In genomic region chr1:86522286-86522871, GRCm38 (mm10) we compare ENCODE assay signal across 8 mouse cellular contexts. TPM values are rescaled to one million over a fixed set of nuclear protein-coding genes. Genes with fewer than 3 reads are reported as not detected.
DNase-seq lines count a peak whose midpoint lies in the region; ATAC-seq and TF ChIP-seq lines count a peak whose summit lies in the region.

No protein-coding gene starts in this region.

- H3K4me1 ChIP-seq in ES-Bruce4 (ENCODE audit: control insufficient read depth, insufficient read depth, low read length) = peaks cover 4% of the 10 kb centered on the region
- H3K4me1 ChIP-seq in hindbrain, embryonic 11.5 days (replicated peaks; ENCODE audit: control insufficient read depth, insufficient read depth, low read length) = peaks cover 2% of the 10 kb centered on the region; the same call in 1 of the 2 replicates
- peaks cover 41% of the 10 kb centered on the region for H3K4me1 ChIP-seq in liver, embryonic 15.5 days (replicated peaks)
- H3K4me1 ChIP-seq in stomach, embryonic 15.5 days = peaks cover 18% of the 10 kb centered on the region

- peaks cover 5% of the 10 kb centered on the region for H3K36me3 ChIP-seq in ES-Bruce4 (ENCODE audit: control insufficient read depth, insufficient read depth, low read length, poor library complexity, severe bottlenecking)
- H3K36me3 ChIP-seq in hindbrain, embryonic 11.5 days (ENCODE audit: control insufficient read depth, insufficient read depth, low read length) = no peaks in the 10 kb centered on the region
- no peaks in the 10 kb centered on the region for H3K36me3 ChIP-seq in liver, embryonic 15.5 days (replicated peaks)
- no peaks in the 10 kb centered on the region for H3K36me3 ChIP-seq in stomach, embryonic 15.5 days

- 0 out of 2 replicates have a peak, but pooled peaks have one; percentile 45 for TF ChIP-seq EP300 in ES-Bruce4 (IDR thresholded peaks at IDR 0.05; ENCODE audit: insufficient read depth, low read depth, low read length)

- no peak overlapping the region for H3K4me2 ChIP-seq in hindbrain, embryonic 11.5 days (replicated peaks; ENCODE audit: low read depth, low read length)
- H3K4me2 ChIP-seq in liver, embryonic 15.5 days = no peak overlapping the region
- no peak overlapping the region for H3K4me2 ChIP-seq in stomach, embryonic 15.5 days

- DNase-seq in 3134 (ENCODE audit: extremely low read depth, insufficient read length, low spot score) = peak; percentile 91
- DNase-seq in fibroblast of lung, adult 2 months (ENCODE audit: low read depth) = peak; percentile 93
- no peak for DNase-seq in hindbrain, embryonic 11.5 days (ENCODE audit: low spot score)
- DNase-seq in natural killer cell, adult 2 months (ENCODE audit: low spot score in 2 of 2) = no peak
- no peak for DNase-seq in T-cell, adult 2 months (ENCODE audit: low spot score)

- no peak for TF ChIP-seq CTCF in ES-Bruce4 (IDR thresholded peaks at IDR 0.05; ENCODE audit: low read depth, low read length)

- no peaks in the 10 kb centered on the region for H3K27me3 ChIP-seq in ES-Bruce4 (ENCODE audit: control insufficient read depth, insufficient read depth, low read length, poor library complexity, severe bottlenecking)
- H3K27me3 ChIP-seq in hindbrain, embryonic 11.5 days (ENCODE audit: control insufficient read depth, insufficient read depth, low read length) = no peaks in the 10 kb centered on the region
- 0 out of 2 replicates have a peak, but pooled peaks cover 4% of the 10 kb centered on the region for H3K27me3 ChIP-seq in liver, embryonic 15.5 days
- no peaks in the 10 kb centered on the region for H3K27me3 ChIP-seq in stomach, embryonic 15.5 days (replicated peaks)

- peak overlapping the region; percentile 11 for H3K4me3 ChIP-seq in ES-Bruce4 (ENCODE audit: low read depth, low read length)
- no peak overlapping the region for H3K4me3 ChIP-seq in hindbrain, embryonic 11.5 days (ENCODE audit: low read depth, low read length)
- H3K4me3 ChIP-seq in liver, embryonic 15.5 days (replicated peaks) = no peak overlapping the region
- H3K4me3 ChIP-seq in stomach, embryonic 15.5 days (replicated peaks) = no peak overlapping the region

- H3K9me3 ChIP-seq in ES-Bruce4 (replicated peaks; ENCODE audit: control insufficient read depth, insufficient read depth, low read length, poor library complexity, severe bottlenecking) = no peaks in the 10 kb centered on the region
- no peaks in the 10 kb centered on the region for H3K9me3 ChIP-seq in hindbrain, embryonic 11.5 days (ENCODE audit: control insufficient read depth, low read length)
- H3K9me3 ChIP-seq in liver, embryonic 15.5 days (replicated peaks) = no peaks in the 10 kb centered on the region
- no peaks in the 10 kb centered on the region for H3K9me3 ChIP-seq in stomach, embryonic 15.5 days

- ATAC-seq in hindbrain, embryonic 11.5 days (ENCODE audit: low FRiP score) = no peak
- no peak for ATAC-seq in liver, embryonic 15.5 days (ENCODE audit: insufficient read depth)
- no peak for ATAC-seq in stomach, embryonic 15.5 days (ENCODE audit: insufficient read depth, low FRiP score, low read depth)

- H3K9ac ChIP-seq in ES-Bruce4 (ENCODE audit: low read depth, poor library complexity, severe bottlenecking) = peak overlapping the region; percentile 55
- peak overlapping the region; percentile 7; the same call in 1 of the 2 replicates for H3K9ac ChIP-seq in hindbrain, embryonic 11.5 days (ENCODE audit: low read depth, low read length)
- no peak overlapping the region for H3K9ac ChIP-seq in liver, embryonic 15.5 days
- no peak overlapping the region for H3K9ac ChIP-seq in stomach, embryonic 15.5 days

- WGBS in hindbrain, embryonic 11.5 days = 58% methylated on average over 7 of the region's 7 CpGs
- WGBS in liver, embryonic 15.5 days (ENCODE audit: insufficient replicate concordance) = 73% methylated on average over 7 of the region's 7 CpGs
- 56% methylated on average over 7 of the region's 7 CpGs for WGBS in stomach, embryonic 15.5 days

- no peak for TF ChIP-seq POLR2A in ES-Bruce4 (IDR thresholded peaks at IDR 0.05; ENCODE audit: insufficient read depth, low read length)

- H3K27ac ChIP-seq in ES-Bruce4 (ENCODE audit: insufficient read depth, low read length) = peak overlapping the region; percentile 63
- H3K27ac ChIP-seq in hindbrain, embryonic 11.5 days (ENCODE audit: low read depth, low read length) = no peak overlapping the region
- peak overlapping the region; percentile 33; the same call in 1 of the 2 replicates for H3K27ac ChIP-seq in liver, embryonic 15.5 days (replicated peaks)
- H3K27ac ChIP-seq in stomach, embryonic 15.5 days = peak overlapping the region; percentile 84

RNA-seq across cellular contexts. Expression of gene Ptma, which starts 4.1 kb away (rescaled TPM):
- 3,893 and 3,930 TPM in 2 replicates for polyA plus RNA-seq in ES-Bruce4 (2011; ENCODE audit: insufficient read depth, insufficient read length, low read depth, missing spikeins)
- 3,351 and 3,402 TPM in 2 replicates for polyA plus RNA-seq in hindbrain, embryonic 11.5 days (2014; fragmentation: Nextera tagmentation; extraction: Ambion mirVana)
- 634 and 778 TPM in 2 replicates for polyA plus RNA-seq in liver, embryonic 15.5 days (2015; fragmentation: Nextera tagmentation; extraction: Ambion mirVana)
- polyA plus RNA-seq in stomach, embryonic 15.5 days (2015; fragmentation: Nextera tagmentation; extraction: Ambion mirVana) = 2,449 and 2,521 TPM in 2 replicates

Comparison
In these comparisons a context has a peak if more than half of its experiments do, and no peak if none do; other contexts are left out.
1. DNase-seq: peak in 3134 (single experiment) and fibroblast of lung, adult 2 months (single experiment); none in hindbrain, embryonic 11.5 days (single experiment), natural killer cell, adult 2 months (0 of 2) and T-cell, adult 2 months (single experiment).
2. H3K9ac ChIP-seq: peak in ES-Bruce4 (single experiment) and hindbrain, embryonic 11.5 days (single experiment); none in liver, embryonic 15.5 days (single experiment) and stomach, embryonic 15.5 days (single experiment).